Mouse (Mus musculus): ENCODE results near the gene 4933424G06Rik. TPM values are rescaled to one million over a fixed set of nuclear protein-coding genes. Genes with fewer than 3 reads are reported as not detected.

Gene 4933424G06Rik
- total and polyA plus RNA-seq, 3 experiments, result not detected

GRCm38 (mm10) chr1:36683810-36684467 lies 26.0 kb upstream of the 4933424G06Rik start (continued):
- TF ChIP-seq MYC (IDR thresholded peaks at IDR 0.05; ENCODE audit: low read depth, low read length) (no peak), JUND (IDR thresholded peaks at IDR 0.05; ENCODE audit: low read depth, low read length) (no peak), MAZ (IDR thresholded peaks at IDR 0.05; ENCODE audit: low read depth, low read length) (no peak)

GRCm38 (mm10) chr1:36690671-36691235 lies 19.2 kb upstream of the 4933424G06Rik start:
- Histone ChIP-seq H3K27me3 (ENCODE audit: control insufficient read depth in 1 of 2, insufficient read depth in 2 of 2, low read length in 2 of 2) (0 out of 4 replicates have a peak, but pooled peaks cover 0 to 1% of the 10 kb centered on the region in 2 experiments), H3K27ac (ENCODE audit: control insufficient read depth, low read depth, low read length) (peak overlapping the region; percentile 56), H3K36me3 (ENCODE audit: control insufficient read depth in 1 of 2, insufficient read depth in 2 of 2, low read length in 2 of 2) (peaks cover 9 to 10% of the 10 kb centered on the region in 2 experiments), H3K79me2 (ENCODE audit: control insufficient read depth, insufficient read depth, low read length, poor library complexity) (peaks cover 13% of the 10 kb centered on the region), H3K4me1 (ENCODE audit: control insufficient read depth in 1 of 2, insufficient read depth in 2 of 2, low read length in 2 of 2) (peaks cover 0 to 7% of the 10 kb centered on the region in 2 experiments; a peak in 2 of 4 replicates), H3K9ac (ENCODE audit: control insufficient read depth, low read depth, low read length, poor library complexity, severe bottlenecking) (peak overlapping the region; percentile 93), H3K9me3 (replicated peaks; ENCODE audit: insufficient read depth, low read length) (no peaks in the 10 kb centered on the region), H3K4me3 (ENCODE audit: control insufficient read depth in 1 of 2, insufficient read depth in 1 of 2, low read depth in 2 of 2, low read length in 2 of 2) (peak overlapping the region; percentile 59 to 91)
- no peak for DNase-seq (ENCODE audit: low read depth, low spot score)
- TF ChIP-seq USF1 (IDR thresholded peaks at IDR 0.05; ENCODE audit: low read depth, low read length) (no peak), ELF1 (IDR thresholded peaks at IDR 0.05; ENCODE audit: low read depth, low read length) (no peak), GABPA (IDR thresholded peaks at IDR 0.05; ENCODE audit: low read depth, low read length) (no peak), MYC (IDR thresholded peaks at IDR 0.05; ENCODE audit: low read depth, low read length) (no peak), MAFK (IDR thresholded peaks at IDR 0.05; ENCODE audit: borderline replicate concordance, low read depth, low read length) (no peak)

DNA sequence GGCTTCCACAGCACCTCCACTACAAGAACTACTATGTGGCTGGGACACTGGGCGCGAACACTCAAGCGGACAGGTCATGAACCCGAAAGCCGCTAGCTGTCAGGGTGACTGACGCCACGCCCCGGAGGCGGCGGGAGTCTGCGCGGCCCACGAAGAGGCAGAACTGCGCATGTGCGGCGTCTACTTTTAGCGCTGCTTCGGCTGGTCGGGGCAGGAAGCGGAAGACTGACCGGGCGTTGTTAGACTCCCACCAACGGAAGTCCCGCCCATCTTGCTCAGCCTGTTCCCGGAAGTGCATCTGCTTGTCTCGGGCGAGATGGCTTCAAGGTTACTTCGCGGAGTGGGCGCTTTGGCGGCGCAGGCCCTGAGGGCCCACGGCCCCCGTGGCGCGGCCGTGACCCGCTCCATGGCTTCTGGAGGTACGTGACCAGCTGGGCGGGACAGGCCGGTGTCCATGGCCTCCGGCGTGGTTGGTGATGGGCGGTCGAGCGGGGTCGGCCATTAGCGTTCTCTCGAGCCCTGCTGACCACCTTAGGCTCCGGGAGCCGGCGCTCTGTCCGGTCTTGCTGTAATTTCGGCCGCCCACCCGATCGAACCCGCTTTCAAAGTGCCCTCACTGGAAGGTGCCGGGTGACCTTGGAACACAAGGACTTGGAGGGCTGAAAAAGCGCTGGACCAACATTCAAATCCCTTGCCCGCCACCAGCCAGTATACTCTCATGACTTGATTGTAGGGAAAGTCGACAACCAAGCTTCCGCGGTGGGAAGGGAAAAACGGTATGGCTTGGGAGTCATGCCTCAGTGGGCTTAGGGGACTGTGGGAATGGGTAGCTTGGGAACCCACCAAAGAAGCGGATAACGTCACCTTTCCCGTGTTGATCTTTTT lies 18.4 kb upstream of the 4933424G06Rik start, which contains the start of gene Cox5b:
TSS of gene Cox5b (plus strand) at position 179 of the 885 bp plus-strand sequence.
- peak within 1 kb of the TSS; percentile 93 to 98 for H3K4me3 ChIP-seq (ENCODE audit: control insufficient read depth in 1 of 2, insufficient read depth in 1 of 2, low read depth in 2 of 2, low read length in 2 of 2)
- H3K4me1 ChIP-seq (ENCODE audit: control insufficient read depth in 1 of 2, insufficient read depth in 2 of 2, low read length in 2 of 2), result peaks cover 0 to 7% of the 10 kb centered on the region in 2 experiments; a peak in 2 of 4 replicates
- DNase-seq (ENCODE audit: low read depth, low spot score), result peak; percentile 99
- peak within 1 kb of the TSS; percentile 97 for H3K9ac ChIP-seq (ENCODE audit: control insufficient read depth, low read depth, low read length, poor library complexity, severe bottlenecking)
- H3K36me3 ChIP-seq (ENCODE audit: control insufficient read depth in 1 of 2, insufficient read depth in 2 of 2, low read length in 2 of 2), result peaks cover 9 to 10% of the 10 kb centered on the region in 2 experiments
- peak within 1 kb of the TSS; percentile 56 for H3K27ac ChIP-seq (ENCODE audit: control insufficient read depth, low read depth, low read length)
- no peaks in the 10 kb centered on the region for H3K9me3 ChIP-seq (replicated peaks; ENCODE audit: insufficient read depth, low read length)
- 0 out of 4 replicates have a peak, but pooled peaks cover 0 to 1% of the 10 kb centered on the region in 2 experiments for H3K27me3 ChIP-seq (ENCODE audit: control insufficient read depth in 1 of 2, insufficient read depth in 2 of 2, low read length in 2 of 2)
- peaks cover 13% of the 10 kb centered on the region for H3K79me2 ChIP-seq (ENCODE audit: control insufficient read depth, insufficient read depth, low read length, poor library complexity)
- TF ChIP-seq RCOR1 (IDR thresholded peaks at IDR 0.05; ENCODE audit: low read depth, low read length) (no peak), TAL1 (IDR thresholded peaks at IDR 0.05; ENCODE audit: low read length) (no peak), ZKSCAN1 (IDR thresholded peaks at IDR 0.05; ENCODE audit: low read depth, low read length) (no peak), MAZ (IDR thresholded peaks at IDR 0.05; ENCODE audit: low read depth, low read length) (no peak), ELF1 (IDR thresholded peaks at IDR 0.05; ENCODE audit: low read depth, low read length) (peak; percentile 95), JUND (IDR thresholded peaks at IDR 0.05; ENCODE audit: low read depth, low read length) (no peak), UBTF (IDR thresholded peaks at IDR 0.05; ENCODE audit: borderline replicate concordance, insufficient read depth, low read depth, low read length) (no peak), MYC (IDR thresholded peaks at IDR 0.05; ENCODE audit: low read depth, low read length) (peak; percentile 54; the same call in 1 of the 2 replicates), MXI1 (IDR thresholded peaks at IDR 0.05; ENCODE audit: low read depth, low read length) (peak; percentile 64), ZC3H11A (IDR thresholded peaks at IDR 0.05; ENCODE audit: low read depth, low read length) (no peak), TCF12 (IDR thresholded peaks at IDR 0.05; ENCODE audit: low read depth, low read length) (peak; percentile 36; the same call in 1 of the 2 replicates), HCFC1 (IDR thresholded peaks at IDR 0.05; ENCODE audit: low read depth, low read length) (peak; percentile 90), GATA1 (IDR thresholded peaks at IDR 0.05; ENCODE audit: low read depth, low read length) (no peak), ETS1 (IDR thresholded peaks at IDR 0.05; ENCODE audit: low read depth, low read length) (0 out of 2 replicates have a peak, but pooled peaks have one; percentile 10), SIN3A (IDR thresholded peaks at IDR 0.05; ENCODE audit: low read length) (peak; percentile 89; the same call in 1 of the 2 replicates), USF2 (IDR thresholded peaks at IDR 0.05; ENCODE audit: borderline replicate concordance in 1 of 2, insufficient read depth in 1 of 2, low read depth in 1 of 2, low read length in 2 of 2) (no peak), EP300 (IDR thresholded peaks at IDR 0.05; ENCODE audit: low read depth in 1 of 2, low read length in 2 of 2) (no peak), POLR2AphosphoS5 (IDR thresholded peaks at IDR 0.05; ENCODE audit: borderline replicate concordance, low read depth, low read length) (no peak), GABPA (IDR thresholded peaks at IDR 0.05; ENCODE audit: low read depth, low read length) (no peak), TBP (IDR thresholded peaks at IDR 0.05; ENCODE audit: low read depth, low read length) (peak; percentile 42; the same call in 1 of the 2 replicates)
